Mouse (Mus musculus) neural tube, embryonic 13.5 days (tissue): ENCODE results near the gene Dazl. TPM values are rescaled to one million over a fixed set of nuclear protein-coding genes. Genes with fewer than 3 reads are reported as not detected.

ENCODE experiments used
- ATAC-seq: fragments of 200-750 bp; cut with Nextera tagmentation; 2 replicates; pipeline ENCODE4 v1.8.0; 2017; ENCODE audit warnings: low read depth, mild to moderate bottlenecking, moderate TSS enrichment, moderate library complexity
- H3K27ac ChIP-seq: fragments of 300-500 bp; sonication (generic); replicated peaks from 2 replicates; pipeline ENCODE4 v1.5.1; 2015; ENCODE audit warnings: moderate library complexity, mild to moderate bottlenecking, inconsistent platforms
- H3K27me3 ChIP-seq: fragments of 300-500 bp; sonication (generic); 2 replicates; pipeline ENCODE4 v1.6.1; 2015; ENCODE audit warnings: mild to moderate bottlenecking, inconsistent platforms
- H3K36me3 ChIP-seq: fragments of 300-500 bp; sonication (generic); 2 replicates; pipeline ENCODE4 v1.6.1; 2015; ENCODE audit warnings: mild to moderate bottlenecking, inconsistent platforms
- H3K4me1 ChIP-seq: fragments of 300-500 bp; sonication (generic); replicated peaks from 2 replicates; pipeline ENCODE4 v1.6.1; 2015; ENCODE audit warnings: inconsistent platforms
- H3K4me2 ChIP-seq: fragments of 300-500 bp; sonication (generic); 2 replicates; pipeline ENCODE4 v1.6.1; 2015; ENCODE audit warnings: inconsistent platforms, mild to moderate bottlenecking, moderate library complexity
- H3K4me3 ChIP-seq: fragments of 300-500 bp; sonication (generic); 2 replicates; pipeline ENCODE4 v1.5.1; 2015; ENCODE audit warnings: mild to moderate bottlenecking, inconsistent platforms
- H3K9ac ChIP-seq: fragments of 300-500 bp; sonication (generic); 2 replicates; pipeline ENCODE4 v1.6.1; 2015; ENCODE audit warnings: moderate library complexity, mild to moderate bottlenecking, inconsistent platforms
- H3K9me3 ChIP-seq: fragments of 300-500 bp; sonication (generic); 2 replicates; pipeline ENCODE4 v1.6.1; 2016; ENCODE audit warnings: inconsistent platforms
- whole genome bisulfite sequencing: fragments of 180-500 bp; shearing (Covaris S2); methylation state at CpG from one replicate; pipeline ENCODE4 v1.1.7; 2015; 5-methylcytosine and 5-hydroxymethylcytosine counted together
- polyA plus RNA-seq: library from polyadenylated mRNA; unstranded; fragments of >200 nt; fragmentation: Nextera tagmentation; extraction: Ambion mirVana; gene quantifications from 2 replicates; pipeline ENCODE4 v1.2.1, GENCODE M21; 2015

Dazl gene
- 0.15 and 0.50 TPM in 2 replicates for polyA plus RNA-seq

DNA sequence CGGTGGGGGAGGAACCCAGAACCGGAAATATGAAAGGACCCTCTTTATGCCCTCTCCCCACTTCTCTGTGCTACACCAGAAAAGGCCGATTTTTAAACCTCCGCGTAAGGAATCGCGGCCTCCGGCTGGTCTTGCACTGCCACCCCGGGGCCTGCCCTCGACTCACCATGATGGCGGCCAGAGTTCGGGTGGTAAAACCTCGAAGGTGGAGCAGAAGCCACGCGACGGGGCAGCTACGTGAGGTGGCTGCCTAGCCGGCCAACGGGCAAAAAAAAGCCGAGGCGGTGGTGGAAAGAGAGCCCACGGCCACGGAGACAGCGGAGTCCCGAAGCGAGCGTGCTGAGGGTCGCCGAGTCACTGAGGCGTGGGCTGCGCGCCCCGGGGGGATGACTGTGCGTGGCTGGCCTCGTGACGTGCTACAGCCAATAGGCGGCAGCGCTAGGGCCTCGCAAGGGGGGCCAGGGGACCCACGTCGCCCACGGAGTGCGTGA is at the start of gene Dazl:
Gene Dazl (minus strand): TSS at position 396 of the 491 bp plus-strand sequence.
- Histone ChIP-seq H3K9me3 (peaks cover 10% of the 10 kb centered on the region), H3K9ac (peak within 1 kb of the TSS; percentile 76), H3K27me3 (no peaks in the 10 kb centered on the region), H3K4me3 (peak within 1 kb of the TSS; percentile 44), H3K4me1 (no peaks in the 10 kb centered on the region), H3K4me2 (peak within 1 kb of the TSS; percentile 56), H3K27ac (peak within 1 kb of the TSS; percentile 64), H3K36me3 (no peaks in the 10 kb centered on the region)
- WGBS = 93% methylated on average over 43 of the region's 43 CpGs
- ATAC-seq = peak; percentile 6; the same call in 1 of the 2 replicates

DNA sequence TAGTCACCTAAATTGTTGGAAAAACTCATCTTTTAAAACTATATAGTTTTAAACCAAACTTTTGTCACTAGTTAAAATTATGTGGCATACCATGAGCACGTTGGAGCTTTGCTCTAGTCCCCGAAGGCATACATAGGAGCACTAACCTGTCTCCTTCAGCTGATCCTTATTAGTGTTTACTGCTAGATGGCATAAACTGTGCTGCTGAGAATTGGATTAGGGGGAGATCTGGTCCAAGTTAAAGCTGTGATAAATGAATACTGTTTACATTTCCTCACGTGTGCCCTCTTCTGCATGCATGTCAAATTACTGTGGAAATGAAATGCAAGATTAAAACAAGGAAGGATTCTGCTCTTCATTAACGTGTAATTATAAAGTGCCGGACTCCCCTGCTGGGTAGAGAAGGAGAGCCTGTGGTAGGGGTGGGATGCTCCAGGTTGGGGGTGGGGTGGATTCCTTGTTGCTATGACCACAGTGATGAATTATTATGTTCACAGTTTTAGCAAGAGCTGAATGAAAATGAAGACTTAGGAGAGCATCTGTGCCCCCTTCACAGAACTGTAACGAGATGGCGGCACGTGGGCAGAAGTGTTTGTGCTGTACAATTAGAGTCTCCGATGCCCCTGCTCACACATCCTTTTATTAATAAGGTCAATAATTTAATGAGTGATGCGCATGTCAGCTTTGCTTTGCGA is 48.6 kb upstream of the Dazl start:
- 57% methylated on average over 11 of the region's 11 CpGs for WGBS
- peak; percentile 23; the same call in 1 of the 2 replicates for ATAC-seq
- no peak overlapping the region for H3K27ac ChIP-seq
- H3K4me2 ChIP-seq = no peak overlapping the region
- peaks cover 9% of the 10 kb centered on the region; the same call in 1 of the 2 replicates for H3K4me1 ChIP-seq
- H3K9ac ChIP-seq = no peak overlapping the region
- no peaks in the 10 kb centered on the region for H3K36me3 ChIP-seq
- H3K27me3 ChIP-seq = no peaks in the 10 kb centered on the region
- H3K4me3 ChIP-seq = no peak overlapping the region
- H3K9me3 ChIP-seq = no peaks in the 10 kb centered on the region

GRCm38 (mm10) chr17:50338901-50339300 is 45.5 kb upstream of the Dazl start:
- Histone ChIP-seq H3K4me2 (no peak overlapping the region), H3K9me3 (no peaks in the 10 kb centered on the region), H3K27ac (no peak overlapping the region), H3K9ac (no peak overlapping the region), H3K4me3 (no peak overlapping the region), H3K36me3 (no peaks in the 10 kb centered on the region), H3K4me1 (peaks cover 9% of the 10 kb centered on the region; the same call in 1 of the 2 replicates), H3K27me3 (no peaks in the 10 kb centered on the region)
- 91% methylated on average over 7 of the region's 7 CpGs for WGBS
- no peak for ATAC-seq

DNA sequence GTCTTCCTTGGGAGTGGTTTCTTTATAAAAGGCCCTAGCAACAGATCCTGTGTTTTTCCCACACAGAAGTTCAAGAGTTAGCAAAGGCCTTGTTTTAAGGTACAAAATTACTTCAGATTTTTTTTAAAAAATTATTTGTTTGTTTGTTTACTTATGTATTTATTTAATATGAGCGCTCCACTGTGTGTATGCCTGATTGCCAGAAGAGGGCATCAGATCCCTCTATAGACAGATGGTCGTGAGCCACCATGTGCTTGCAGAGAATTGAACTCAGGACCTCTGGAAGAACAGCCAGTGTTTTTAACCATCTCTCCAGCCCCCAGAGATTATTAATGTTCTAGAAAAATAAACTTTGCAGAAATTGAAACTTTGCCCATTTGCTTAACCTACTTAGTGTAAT is 42.3 kb upstream of the Dazl start:
- H3K9me3 ChIP-seq = no peaks in the 10 kb centered on the region
- 78% methylated on average over 2 of the region's 2 CpGs for WGBS

DNA sequence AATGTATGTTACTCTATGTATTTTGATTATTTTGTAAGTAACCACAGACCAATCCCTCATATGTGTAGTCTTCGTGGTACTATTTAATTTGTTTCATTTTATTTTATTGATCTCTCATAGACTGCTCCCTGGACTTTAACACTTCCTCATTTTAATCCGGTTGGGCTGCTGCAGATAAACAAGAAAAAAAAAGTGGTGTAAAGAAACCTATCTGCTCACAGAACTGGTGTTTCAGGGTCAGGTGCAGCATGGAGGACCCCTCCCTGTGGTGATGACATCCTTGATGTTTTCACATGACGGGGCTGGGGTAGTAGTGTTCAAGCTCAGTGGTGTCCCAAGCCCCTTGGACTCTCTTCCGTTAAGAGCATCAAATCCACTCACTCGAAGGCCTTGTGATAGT is 41.3 kb upstream of the Dazl start:
- H3K27me3 ChIP-seq = no peaks in the 10 kb centered on the region
- no peak overlapping the region for H3K27ac ChIP-seq
- H3K9ac ChIP-seq = no peak overlapping the region
- no peak overlapping the region for H3K4me2 ChIP-seq
- H3K9me3 ChIP-seq = no peaks in the 10 kb centered on the region
- no peak overlapping the region for H3K4me3 ChIP-seq
- H3K4me1 ChIP-seq = no peaks in the 10 kb centered on the region
- no peaks in the 10 kb centered on the region for H3K36me3 ChIP-seq
- no peak for ATAC-seq
- 82% methylated on average over 5 of the region's 5 CpGs for WGBS

More for the DNA sequence above, 42.3 kb upstream of the Dazl start:
- ATAC-seq = no peak
- Histone ChIP-seq H3K36me3 (no peaks in the 10 kb centered on the region), H3K4me3 (no peak overlapping the region), H3K9ac (no peak overlapping the region), H3K4me1 (no peaks in the 10 kb centered on the region), H3K4me2 (no peak overlapping the region), H3K27me3 (no peaks in the 10 kb centered on the region), H3K27ac (no peak overlapping the region)

DNA sequence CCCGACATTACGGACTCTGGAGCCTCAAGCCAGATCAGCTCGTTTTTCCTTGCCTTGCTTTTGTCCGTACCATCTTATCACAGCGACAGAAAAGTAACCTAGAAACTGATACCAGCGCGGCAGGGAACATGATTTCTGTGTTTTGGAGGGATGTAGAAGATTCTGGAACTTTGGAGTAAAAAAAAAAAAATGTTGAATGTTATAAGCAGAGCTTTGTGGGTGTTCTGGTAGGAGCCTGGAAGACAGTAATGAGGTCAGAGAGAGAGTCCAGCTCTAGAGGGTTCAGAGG is 38.5 kb upstream of the Dazl start:
- WGBS = 88% methylated on average over 7 of the region's 7 CpGs

DNA sequence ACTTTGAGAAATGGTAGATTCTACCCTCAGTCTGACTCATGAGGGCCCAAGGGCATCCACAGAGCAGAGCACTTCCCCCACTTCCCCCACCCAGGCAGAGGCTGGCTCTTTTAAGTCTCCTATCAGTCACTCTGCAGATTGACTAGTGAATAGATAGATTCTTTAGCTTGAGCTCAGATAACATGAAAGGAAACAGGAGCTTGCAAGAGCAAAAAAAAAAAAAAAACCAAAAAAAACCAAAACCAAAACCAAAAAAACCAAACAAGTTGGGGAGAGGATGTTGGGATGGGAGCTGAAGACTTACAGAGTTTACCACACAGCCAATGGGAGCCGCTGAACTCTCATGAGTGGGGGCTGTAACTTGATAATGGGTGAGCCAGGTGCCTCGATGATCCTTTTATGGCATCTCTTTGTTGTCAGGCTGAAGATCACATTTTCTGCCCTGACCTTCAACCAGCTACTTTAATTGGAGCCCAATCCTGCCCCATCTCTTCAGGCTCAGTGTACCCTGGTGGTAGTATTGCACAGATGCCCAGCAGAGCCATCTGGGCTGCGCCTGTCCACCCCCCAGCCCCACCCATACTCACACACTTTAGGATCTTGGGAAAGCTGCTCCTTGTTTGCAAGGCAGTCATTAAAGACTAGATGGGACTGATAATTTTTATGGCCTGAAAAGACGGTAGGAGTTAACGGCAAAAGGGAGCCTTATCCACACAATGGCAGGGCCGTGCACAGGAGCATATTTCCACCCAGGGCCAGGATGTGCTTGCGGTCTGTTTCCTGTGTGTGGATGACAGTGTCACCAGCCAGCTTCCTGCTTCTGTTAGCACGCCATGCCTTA is 38.0 kb upstream of the Dazl start:
- Histone ChIP-seq H3K9ac (no peak overlapping the region), H3K4me2 (no peak overlapping the region), H3K27me3 (no peaks in the 10 kb centered on the region), H3K27ac (no peak overlapping the region), H3K4me1 (no peaks in the 10 kb centered on the region), H3K36me3 (no peaks in the 10 kb centered on the region), H3K4me3 (no peak overlapping the region), H3K9me3 (no peaks in the 10 kb centered on the region)
- no peak for ATAC-seq
- 69% methylated on average over 8 of the region's 8 CpGs for WGBS

More for the DNA sequence above, 38.5 kb upstream of the Dazl start:
- H3K9me3 ChIP-seq = no peaks in the 10 kb centered on the region
- no peak overlapping the region for H3K9ac ChIP-seq
- no peaks in the 10 kb centered on the region for H3K27me3 ChIP-seq
- no peak overlapping the region for H3K27ac ChIP-seq
- no peaks in the 10 kb centered on the region for H3K36me3 ChIP-seq
- no peak overlapping the region for H3K4me2 ChIP-seq
- ATAC-seq = no peak
- no peak overlapping the region for H3K4me3 ChIP-seq
- H3K4me1 ChIP-seq = no peaks in the 10 kb centered on the region

GRCm38 (mm10) chr17:50330245-50330644 is 36.8 kb upstream of the Dazl start:
- Histone ChIP-seq H3K27me3 (no peaks in the 10 kb centered on the region), H3K9ac (no peak overlapping the region), H3K27ac (no peak overlapping the region), H3K4me3 (no peak overlapping the region), H3K4me2 (no peak overlapping the region), H3K4me1 (no peaks in the 10 kb centered on the region), H3K9me3 (no peaks in the 10 kb centered on the region), H3K36me3 (no peaks in the 10 kb centered on the region)
- 91% methylated on average over 1 of the region's 1 CpGs for WGBS
- no peak for ATAC-seq

- Histone ChIP-seq H3K4me3 (no peak overlapping the region), H3K27me3 (no peaks in the 10 kb centered on the region), H3K4me1 (no peaks in the 10 kb centered on the region), H3K36me3 (no peaks in the 10 kb centered on the region), H3K4me2 (no peak overlapping the region), H3K9ac (no peak overlapping the region), H3K9me3 (no peaks in the 10 kb centered on the region), H3K27ac (no peak overlapping the region)
- 88% methylated on average over 4 of the region's 4 CpGs for WGBS
- no peak for ATAC-seq
Measured at GRCm38 (mm10) chr17:50324658-50325057, 31.2 kb upstream of the Dazl start.

GRCm38 (mm10) chr17:50318810-50319209 is 25.4 kb upstream of the Dazl start:
- no peak overlapping the region for H3K4me2 ChIP-seq

DNA sequence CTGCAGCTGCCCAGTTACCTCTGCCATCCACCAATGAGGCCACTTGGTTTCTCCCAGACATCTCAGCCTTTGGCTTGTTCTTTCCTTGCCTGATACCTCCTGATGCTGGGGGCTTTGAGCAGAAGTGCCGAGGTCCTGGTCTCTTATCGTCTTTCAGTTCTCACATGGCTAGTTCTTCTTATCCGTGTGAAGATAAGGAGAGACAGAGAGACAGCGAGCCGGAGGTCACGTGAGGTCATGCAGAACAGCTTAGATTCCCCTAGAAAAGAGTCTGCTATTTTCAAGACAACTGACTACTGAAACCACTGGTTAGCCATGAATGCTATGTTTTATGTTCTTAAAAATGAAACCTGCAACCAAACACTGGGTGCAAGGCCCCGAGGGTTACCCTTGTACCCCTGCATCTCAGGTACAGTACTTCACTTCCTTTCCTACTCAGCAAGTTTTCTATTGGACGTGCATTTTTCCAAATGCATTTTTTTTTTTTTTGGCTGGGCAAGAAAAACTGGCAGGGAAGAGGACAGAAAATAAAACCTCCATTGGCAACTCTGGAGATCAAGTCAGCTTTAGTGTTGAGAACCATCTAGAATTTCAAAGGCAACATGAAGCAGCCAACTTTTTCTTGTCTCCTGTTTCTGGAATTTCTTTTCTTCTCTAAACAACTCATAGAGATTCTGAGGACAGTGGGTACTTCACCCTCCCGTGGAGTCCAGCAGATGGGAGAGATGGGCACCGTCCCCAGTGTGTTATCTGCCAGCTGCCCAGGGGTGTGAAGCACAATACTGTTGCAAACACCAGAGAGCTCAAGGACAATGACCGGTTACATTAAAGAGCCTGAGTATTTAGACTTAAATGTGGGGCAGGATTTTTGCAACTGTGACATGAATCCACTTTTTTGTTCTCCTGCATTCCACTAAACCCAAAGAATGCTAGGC is 23.0 kb upstream of the Dazl start:
- Histone ChIP-seq H3K27me3 (no peaks in the 10 kb centered on the region), H3K9me3 (no peaks in the 10 kb centered on the region), H3K36me3 (no peaks in the 10 kb centered on the region), H3K4me1 (no peaks in the 10 kb centered on the region), H3K4me2 (no peak overlapping the region), H3K27ac (no peak overlapping the region), H3K4me3 (no peak overlapping the region), H3K9ac (no peak overlapping the region)
- ATAC-seq = no peak
- WGBS = 79% methylated on average over 11 of the region's 11 CpGs

More at GRCm38 (mm10) chr17:50318810-50319209, 25.4 kb upstream of the Dazl start:
- Histone ChIP-seq H3K4me3 (no peak overlapping the region), H3K9me3 (no peaks in the 10 kb centered on the region), H3K27me3 (no peaks in the 10 kb centered on the region), H3K36me3 (no peaks in the 10 kb centered on the region), H3K9ac (no peak overlapping the region), H3K27ac (no peak overlapping the region), H3K4me1 (no peaks in the 10 kb centered on the region)
- ATAC-seq = no peak
